Comparison of ENCODE assay signal across 8 mouse cellular contexts in the genomic region with DNA sequence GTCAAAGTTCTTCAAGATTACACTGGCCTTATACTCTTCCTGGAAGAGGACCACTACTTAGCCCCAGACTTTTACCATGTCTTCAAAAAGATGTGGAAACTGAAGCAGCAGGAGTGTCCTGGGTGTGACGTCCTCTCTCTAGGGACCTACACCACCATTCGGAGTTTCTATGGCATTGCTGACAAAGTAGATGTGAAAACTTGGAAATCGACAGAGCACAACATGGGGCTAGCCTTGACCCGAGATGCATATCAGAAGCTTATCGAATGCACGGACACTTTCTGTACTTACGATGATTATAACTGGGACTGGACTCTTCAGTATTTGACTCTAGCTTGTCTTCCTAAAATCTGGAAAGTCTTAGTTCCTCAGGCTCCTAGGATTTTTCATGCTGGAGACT. TPM values are rescaled to one million over a fixed set of nuclear protein-coding genes. Genes with fewer than 3 reads are reported as not detected.
A peak's percentile ranks its signal among the peaks of the same experiment; 100 is the strongest.
DNase-seq lines count a peak whose midpoint lies in the region; ATAC-seq and TF ChIP-seq lines count a peak whose summit lies in the region.

No protein-coding gene starts in this region.

- no peak overlapping the region for H3K27ac ChIP-seq in heart, embryonic 14.5 days (replicated peaks in 1 of 2; ENCODE audit: control insufficient read depth in 1 of 2, insufficient read depth in 1 of 2, low read depth in 2 of 2, low read length in 2 of 2)
- H3K27ac ChIP-seq in forebrain, postnatal 0 days (ENCODE audit: low read depth, low read length) = no peak overlapping the region
- H3K27ac ChIP-seq in liver, embryonic 16.5 days (ENCODE audit: low read length) = peak overlapping the region; percentile 94

- H3K9ac ChIP-seq in heart, embryonic 14.5 days (ENCODE audit: low read length) = peak overlapping the region; percentile 92
- H3K9ac ChIP-seq in forebrain, postnatal 0 days = peak overlapping the region; percentile 90; the same call in 1 of the 2 replicates
- peak overlapping the region; percentile 94 for H3K9ac ChIP-seq in liver, embryonic 16.5 days (ENCODE audit: low read depth, low read length)

- H3K4me2 ChIP-seq in heart, embryonic 14.5 days (ENCODE audit: low read length) = peak overlapping the region; percentile 96
- peak overlapping the region; percentile 94 for H3K4me2 ChIP-seq in forebrain, postnatal 0 days (ENCODE audit: low read depth)
- peak overlapping the region; percentile 97 for H3K4me2 ChIP-seq in liver, embryonic 16.5 days (ENCODE audit: low read depth, low read length)

- ATAC-seq in heart, embryonic 14.5 days (ENCODE audit: insufficient number of reproducible peaks, insufficient read depth, low FRiP score, low read depth) = no peak
- no peak for ATAC-seq in G1E (ENCODE audit: extremely low read depth, insufficient number of reproducible peaks, low FRiP score, poor library complexity, severe bottlenecking)
- ATAC-seq in forebrain, postnatal 0 days = no peak
- ATAC-seq in liver, embryonic 16.5 days (ENCODE audit: low read depth) = no peak

- intact Hi-C loops in heart, postnatal 10 days (cut with DNase I) = no loop called here

- H3K4me3 ChIP-seq in heart, embryonic 14.5 days (ENCODE audit: control insufficient read depth in 1 of 2, insufficient read depth in 1 of 2, low read depth in 1 of 2, low read length in 2 of 2) = peak overlapping the region; percentile 93 to 95
- H3K4me3 ChIP-seq in G1E (ENCODE audit: low read depth, low read length) = peak overlapping the region; percentile 90
- peak overlapping the region; percentile 86 for H3K4me3 ChIP-seq in forebrain, postnatal 0 days (ENCODE audit: low read depth, low read length)
- H3K4me3 ChIP-seq in liver, embryonic 16.5 days (ENCODE audit: low read depth, low read length) = peak overlapping the region; percentile 96

- no peak for TF ChIP-seq CTCF in G1E (IDR thresholded peaks at IDR 0.05; ENCODE audit: low read depth, low read length)
- no peak for TF ChIP-seq CTCF in forebrain, postnatal 0 days (IDR thresholded peaks at IDR 0.05; ENCODE audit: low read depth)

- peaks cover 50% of the 10 kb centered on the region for H3K36me3 ChIP-seq in heart, embryonic 14.5 days (ENCODE audit: control insufficient read depth, insufficient read depth, low read length)
- peaks cover 61% of the 10 kb centered on the region for H3K36me3 ChIP-seq in G1E (replicated peaks)
- peaks cover 6% of the 10 kb centered on the region; the same call in 1 of the 2 replicates for H3K36me3 ChIP-seq in forebrain, postnatal 0 days (ENCODE audit: insufficient read depth)
- H3K36me3 ChIP-seq in liver, embryonic 16.5 days (ENCODE audit: control insufficient read depth, insufficient read depth) = peaks cover 17% of the 10 kb centered on the region

- H3K27me3 ChIP-seq in heart, embryonic 14.5 days (ENCODE audit: control insufficient read depth, insufficient read depth, low read length) = no peaks in the 10 kb centered on the region
- no peaks in the 10 kb centered on the region for H3K27me3 ChIP-seq in G1E (ENCODE audit: insufficient read depth, low read length)
- H3K27me3 ChIP-seq in forebrain, postnatal 0 days (ENCODE audit: insufficient read depth, low read length) = no peaks in the 10 kb centered on the region
- no peaks in the 10 kb centered on the region for H3K27me3 ChIP-seq in liver, embryonic 16.5 days (ENCODE audit: control insufficient read depth, insufficient read depth, low read depth, low read length)

- no peak for DNase-seq in heart, postnatal 10 days
- DNase-seq in G1E (ENCODE audit: low spot score) = no peak
- no peak for DNase-seq in forebrain, postnatal 0 days
- no peak for DNase-seq in thymus, postnatal 25 days
- DNase-seq in left cerebral cortex, adult 11 months (ENCODE audit: low spot score) = no peak
- DNase-seq in left cerebral cortex, adult 8-10 months (ENCODE audit: low spot score in 2 of 2) = no peak

- WGBS in heart, embryonic 14.5 days = 68% methylated on average over 7 of the region's 7 CpGs
- 75% methylated on average over 7 of the region's 7 CpGs for WGBS in forebrain, postnatal 0 days
- WGBS in liver, embryonic 16.5 days (ENCODE audit: insufficient replicate concordance) = 32% methylated on average over 7 of the region's 7 CpGs

- H3K4me1 ChIP-seq in heart, embryonic 14.5 days (ENCODE audit: control insufficient read depth in 2 of 2, insufficient read depth in 2 of 2, low read length in 2 of 2) = peaks cover 6 to 19% of the 10 kb centered on the region in 2 experiments
- H3K4me1 ChIP-seq in G1E (ENCODE audit: insufficient read depth, low read depth, low read length) = peaks cover 50% of the 10 kb centered on the region
- H3K4me1 ChIP-seq in forebrain, postnatal 0 days (ENCODE audit: insufficient read depth) = peaks cover 14% of the 10 kb centered on the region
- H3K4me1 ChIP-seq in liver, embryonic 16.5 days (ENCODE audit: control insufficient read depth, low read depth, low read length) = peaks cover 23% of the 10 kb centered on the region

- H3K9me3 ChIP-seq in heart, embryonic 14.5 days (ENCODE audit: control insufficient read depth, low read length) = no peaks in the 10 kb centered on the region
- no peaks in the 10 kb centered on the region for H3K9me3 ChIP-seq in G1E (replicated peaks)
- no peaks in the 10 kb centered on the region for H3K9me3 ChIP-seq in forebrain, postnatal 0 days (ENCODE audit: low read length)
- H3K9me3 ChIP-seq in liver, embryonic 16.5 days (replicated peaks; ENCODE audit: control insufficient read depth, low read length) = no peaks in the 10 kb centered on the region

RNA-seq across cellular contexts. Expression of a gene that starts 1.4 kb away (rescaled TPM):
- polyA plus RNA-seq in heart, embryonic 14.5 days (2014; fragmentation: Nextera tagmentation; extraction: Ambion mirVana) = 38.8 and 44.6 TPM in 2 replicates
- total RNA-seq in heart, postnatal 10 days (2021) = 10 to 100 TPM; 27.8 to 32.4 TPM
- total RNA-seq in G1E (2014; fragmentation: Nextera tagmentation) (107 and 112 TPM in 2 replicates), G1E (2017) (118 and 119 TPM in 2 replicates)
- 50.7 and 61.0 TPM in 2 replicates for polyA plus RNA-seq in G1E (2012)
- 61.7 and 66.6 TPM in 2 replicates for total RNA-seq in forebrain, postnatal 0 days (2014; rRNA removed)
- polyA plus RNA-seq in forebrain, postnatal 0 days (2015; fragmentation: Nextera tagmentation; extraction: Ambion mirVana) = 49.1 and 50.5 TPM in 2 replicates
- 18.0 TPM in 2 replicates for polyA plus RNA-seq in liver, embryonic 16.5 days (2015; fragmentation: Nextera tagmentation; extraction: Ambion mirVana)
- 10 to 100 TPM; 27.6 to 29.7 (median 28.7) TPM for total RNA-seq in left cerebral cortex, adult 8-10 months (2022)

RNA-seq across cellular contexts. Expression of a gene that starts 1.5 kb away (rescaled TPM):
- polyA plus RNA-seq in heart, embryonic 14.5 days (2014; fragmentation: Nextera tagmentation; extraction: Ambion mirVana) = 519 and 551 TPM in 2 replicates
- 100 to 1,000 TPM; 259 to 277 TPM for total RNA-seq in heart, postnatal 10 days (2021)
- 229 and 258 TPM in 2 replicates for total RNA-seq in G1E (2014; fragmentation: Nextera tagmentation)
- 1,699 and 1,905 TPM in 2 replicates for total RNA-seq in G1E (2017)
- 83.2 and 113 TPM in 2 replicates for polyA plus RNA-seq in G1E (2012)
- total RNA-seq in forebrain, postnatal 0 days (2014; rRNA removed) = 194 and 311 TPM in 2 replicates
- 396 and 530 TPM in 2 replicates for polyA plus RNA-seq in forebrain, postnatal 0 days (2015; fragmentation: Nextera tagmentation; extraction: Ambion mirVana)
- 402 and 452 TPM in 2 replicates for polyA plus RNA-seq in liver, embryonic 16.5 days (2015; fragmentation: Nextera tagmentation; extraction: Ambion mirVana)
- 100 to 1,000 TPM; 175 to 204 (median 181) TPM for total RNA-seq in left cerebral cortex, adult 8-10 months (2022)

RNA-seq across cellular contexts. Expression of a gene that starts 11.5 kb away (rescaled TPM):
- 12.0 and 13.2 TPM in 2 replicates for polyA plus RNA-seq in heart, embryonic 14.5 days (2014; fragmentation: Nextera tagmentation; extraction: Ambion mirVana)
- total RNA-seq in heart, postnatal 10 days (2021) = 1 to 10 TPM; 4.9 to 6.6 TPM
- 33.0 and 34.5 TPM in 2 replicates for total RNA-seq in G1E (2014; fragmentation: Nextera tagmentation)
- total RNA-seq in G1E (2017) = 56.1 and 82.2 TPM in 2 replicates
- 75.5 and 90.8 TPM in 2 replicates for polyA plus RNA-seq in G1E (2012)
- total RNA-seq in forebrain, postnatal 0 days (2014; rRNA removed) = 4.5 and 5.7 TPM in 2 replicates
- polyA plus RNA-seq in forebrain, postnatal 0 days (2015; fragmentation: Nextera tagmentation; extraction: Ambion mirVana) = 8.8 and 11.7 TPM in 2 replicates
- polyA plus RNA-seq in liver, embryonic 16.5 days (2015; fragmentation: Nextera tagmentation; extraction: Ambion mirVana) = 13.8 and 15.6 TPM in 2 replicates
- 1 to 10 TPM; 4.7 to 5.8 (median 5.3) TPM for total RNA-seq in left cerebral cortex, adult 8-10 months (2022)

RNA-seq across cellular contexts. Expression of a gene that starts 12.9 kb away (rescaled TPM):
- 6.7 and 7.7 TPM in 2 replicates for polyA plus RNA-seq in heart, embryonic 14.5 days (2014; fragmentation: Nextera tagmentation; extraction: Ambion mirVana)
- total RNA-seq in heart, postnatal 10 days (2021) = 1 to 10 TPM in 1 of 2 experiments, under 1 TPM in 1; 0.57 to 1.2 TPM
- total RNA-seq in G1E (2014; fragmentation: Nextera tagmentation) (6.7 and 7.6 TPM in 2 replicates), G1E (2017) (9.8 and 11.4 TPM in 2 replicates)
- polyA plus RNA-seq in G1E (2012) = 5.1 and 5.2 TPM in 2 replicates
- 6.7 and 6.8 TPM in 2 replicates for total RNA-seq in forebrain, postnatal 0 days (2014; rRNA removed)
- polyA plus RNA-seq in forebrain, postnatal 0 days (2015; fragmentation: Nextera tagmentation; extraction: Ambion mirVana) = 8.4 and 9.4 TPM in 2 replicates
- 4.2 and 4.5 TPM in 2 replicates for polyA plus RNA-seq in liver, embryonic 16.5 days (2015; fragmentation: Nextera tagmentation; extraction: Ambion mirVana)
- total RNA-seq in left cerebral cortex, adult 8-10 months (2022) = 1 to 10 TPM; 1.3 to 1.7 (median 1.5) TPM

RNA-seq across cellular contexts. Expression of a gene that starts 16.8 kb away (rescaled TPM):
- polyA plus RNA-seq in heart, embryonic 14.5 days (2014; fragmentation: Nextera tagmentation; extraction: Ambion mirVana) = 11.3 and 13.9 TPM in 2 replicates
- total RNA-seq in heart, postnatal 10 days (2021) = 1 to 10 TPM; 1.4 to 2.0 TPM
- total RNA-seq in G1E (2014; fragmentation: Nextera tagmentation) = 36.2 and 44.2 TPM in 2 replicates
- total RNA-seq in G1E (2017) = 17.8 and 19.4 TPM in 2 replicates
- 45.0 and 56.6 TPM in 2 replicates for polyA plus RNA-seq in G1E (2012)
- total RNA-seq in forebrain, postnatal 0 days (2014; rRNA removed) = 0.71 and 0.85 TPM in 2 replicates
- polyA plus RNA-seq in forebrain, postnatal 0 days (2015; fragmentation: Nextera tagmentation; extraction: Ambion mirVana) = 2.3 and 3.6 TPM in 2 replicates
- polyA plus RNA-seq in liver, embryonic 16.5 days (2015; fragmentation: Nextera tagmentation; extraction: Ambion mirVana) = 14.1 and 18.5 TPM in 2 replicates
- not detected for total RNA-seq in left cerebral cortex, adult 8-10 months (2022)
